Mouse (Mus musculus) inflammation-experienced regulatory T-cells (primary cell): Measurements from ENCODE around the gene Gm3194. TPM values are rescaled to one million over a fixed set of nuclear protein-coding genes. Genes with fewer than 3 reads are reported as not detected.

Source experiments
- polyA plus RNA-seq, 2 experiments: library from polyadenylated mRNA; unstranded; fragments of 100-300 nt; shearing (Covaris generic); gene quantifications; one replicate each; pipeline ENCODE4 v1.2.1; 2017

Gene Gm3194
- 1 to 10 TPM in 1 of 2 experiments, under 1 TPM in 1; 0.95 to 2.3 TPM for polyA plus RNA-seq

DNA sequence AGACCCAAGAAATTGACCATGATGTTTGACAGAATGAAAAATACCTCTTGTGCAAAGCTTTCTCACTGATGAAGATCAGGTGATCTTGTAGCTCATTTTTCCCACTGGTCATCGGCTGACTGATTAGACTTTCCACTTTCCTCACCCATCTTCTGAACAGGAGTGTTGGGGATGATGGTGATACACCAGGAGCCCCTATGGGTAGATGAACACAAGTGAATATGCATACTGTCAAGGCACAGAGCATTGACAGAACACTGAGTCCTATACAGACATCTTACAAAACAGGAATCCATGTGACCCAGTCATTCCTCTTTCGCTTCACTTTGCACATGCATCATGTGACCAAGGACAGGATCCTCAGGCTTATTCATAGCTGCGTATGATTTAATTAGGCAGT lies at the start of gene Gm3194:
Gene Gm3194 (minus strand): TSS at position 101 of the 400 bp plus-strand sequence.

DNA sequence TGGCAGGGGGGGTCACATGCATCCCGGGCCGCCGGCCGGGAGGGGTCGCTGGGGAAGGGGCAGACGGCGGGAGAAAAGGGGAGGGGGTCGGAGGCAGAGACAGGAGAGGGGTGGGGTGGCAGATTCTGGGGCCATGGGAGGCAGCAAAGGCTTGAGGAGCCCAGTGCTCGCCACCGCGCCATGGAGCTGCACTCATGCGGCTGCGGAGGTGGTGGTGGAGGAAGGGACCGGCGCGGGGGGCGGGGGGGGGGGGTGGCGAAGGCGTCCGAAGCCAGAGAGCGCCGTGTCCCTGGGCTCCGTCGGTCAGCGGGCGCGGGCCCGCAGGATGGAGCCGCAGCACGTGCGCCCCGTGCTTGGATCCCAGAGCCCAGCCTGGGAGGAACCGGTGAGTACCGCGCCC lies 46.1 kb upstream of the Gm3194 start, which contains the start of gene Gm3488:
Gene Gm3488 (plus strand): TSS at position 301 of the 400 bp plus-strand sequence.

DNA sequence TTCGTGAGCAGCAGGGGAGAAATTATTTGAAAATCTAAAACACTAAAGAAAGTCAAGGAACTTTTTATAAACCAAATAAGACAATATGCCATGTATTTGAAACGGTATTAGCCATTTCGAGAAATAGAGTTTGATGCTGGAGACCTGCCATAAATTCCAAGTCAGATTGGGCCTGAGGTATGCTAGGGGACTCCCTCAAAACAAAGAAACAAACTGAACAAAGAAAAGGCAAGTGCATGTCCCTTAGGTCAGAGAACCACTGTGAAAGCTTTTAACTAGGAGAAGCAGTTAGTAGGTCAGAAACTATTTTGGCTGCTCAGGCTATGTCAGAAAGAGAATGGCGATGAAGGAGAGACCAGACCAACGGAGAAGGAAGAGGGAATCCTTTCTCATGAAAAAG lies 28.6 kb upstream of the Gm3194 start, which contains the start of gene Gm3187:
Gene Gm3187 (plus strand): TSS at position 301 of the 400 bp plus-strand sequence.

DNA sequence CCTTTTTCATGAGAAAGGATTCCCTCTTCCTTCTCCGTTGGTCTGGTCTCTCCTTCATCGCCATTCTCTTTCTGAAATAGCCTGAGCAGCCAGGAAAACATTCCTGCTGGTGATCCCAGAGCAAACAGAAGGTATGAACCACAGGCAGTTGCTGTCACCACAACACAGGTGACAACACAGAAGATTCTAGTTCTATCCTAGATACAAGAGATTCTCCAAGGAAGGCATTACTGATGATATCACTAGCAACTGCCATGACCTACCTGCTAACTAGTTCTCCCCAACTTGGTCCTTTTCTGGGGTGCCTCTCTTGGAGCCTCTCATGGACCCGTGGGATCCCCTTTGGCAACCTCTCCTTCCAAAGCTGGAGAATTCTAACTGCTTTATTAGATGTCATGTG lies 22.5 kb upstream of the Gm3194 start, which contains the start of gene Gm8246:
Gene Gm8246 (minus strand): TSS at position 101 of the 400 bp plus-strand sequence.

DNA sequence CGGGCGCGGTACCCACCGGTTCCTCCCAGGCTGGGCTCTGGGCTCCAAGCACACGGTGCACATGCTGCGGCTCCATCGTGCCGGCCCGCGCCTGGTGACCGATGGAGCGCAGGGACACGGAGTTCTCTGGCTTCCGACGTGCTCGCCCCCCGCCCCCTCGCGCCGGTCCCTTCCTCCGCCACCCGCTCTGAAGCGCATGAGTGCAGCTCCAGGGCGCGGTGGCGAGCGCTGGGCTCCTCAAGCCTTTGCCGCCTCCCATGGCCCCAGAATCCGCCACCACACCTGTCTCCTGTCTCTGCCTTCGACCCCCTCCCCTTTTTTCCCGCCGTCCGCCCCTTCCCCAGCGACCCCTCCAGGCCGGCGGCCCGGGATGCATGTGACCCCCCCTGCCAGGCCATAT lies 66.3 kb downstream of the Gm3194 start, which contains the start of gene Gm3500:
Gene Gm3500 (minus strand): TSS at position 101 of the 400 bp plus-strand sequence.

Other genes starting within 250 kb of the Gm3194 start
- gene Gm3526, start 194.9 kb downstream of the Gm3194 start, polyA plus RNA-seq, result not detected
- not detected for gene Gm3542, start 120.5 kb downstream of the Gm3194 start, polyA plus RNA-seq
- gene Gm3500, start 66.4 kb downstream of the Gm3194 start, polyA plus RNA-seq, result 10 to 100 TPM in 1 of 2 experiments, not detected in 1; 12.7 TPM
- under 1 TPM in 1 of 2 experiments, not detected in 1; 0.20 TPM for gene Gm8246, start 22.4 kb upstream of the Gm3194 start, polyA plus RNA-seq
- gene Gm3187, start 28.7 kb upstream of the Gm3194 start, polyA plus RNA-seq, result not detected
- 10 to 100 TPM in 1 of 2 experiments, 1 to 10 TPM in 1; 1.6 to 10.8 TPM for gene Gm3488, start 46.2 kb upstream of the Gm3194 start, polyA plus RNA-seq
- under 1 TPM; 0.18 to 0.21 TPM for gene Gm3532, start 83.0 kb upstream of the Gm3194 start, polyA plus RNA-seq
- gene Gm8265, start 177.6 kb upstream of the Gm3194 start, polyA plus RNA-seq, result not detected
- not detected for gene Gm9603, start 232.0 kb upstream of the Gm3194 start, polyA plus RNA-seq